In the genomic region with DNA sequence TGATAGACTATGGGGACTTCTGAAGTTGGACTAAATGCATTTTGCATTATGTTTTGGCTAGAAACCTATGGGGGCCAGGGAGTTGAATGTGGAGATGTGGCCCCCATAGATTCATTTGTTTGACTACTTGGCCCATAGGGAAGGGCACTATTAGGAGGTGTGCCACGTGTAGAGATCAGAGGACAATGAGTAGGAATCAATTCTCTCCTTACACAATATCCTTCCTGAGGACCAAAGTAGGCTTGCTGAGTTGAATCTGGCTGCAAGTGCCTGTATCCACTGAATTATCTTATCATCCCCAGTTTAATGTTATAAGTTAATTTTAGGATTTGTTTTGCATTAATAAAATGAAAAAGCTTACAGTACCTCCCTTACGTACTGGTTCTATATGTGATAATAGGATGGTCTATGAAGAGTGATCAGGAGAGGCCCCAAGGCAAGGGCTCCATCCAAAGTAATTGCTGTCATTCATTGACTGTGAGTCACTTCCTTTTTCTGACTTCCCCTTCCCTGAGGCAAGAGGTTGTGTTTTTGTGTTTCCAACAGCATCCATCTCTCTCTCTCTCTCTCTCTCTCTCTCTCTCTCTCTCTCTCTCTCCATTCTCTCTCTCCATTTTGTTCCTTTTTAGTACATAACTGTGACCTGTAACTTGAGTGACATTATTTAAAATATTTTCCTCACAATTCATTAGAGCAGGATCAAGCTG, we compare ENCODE assay signal across 26 mouse cellular contexts.
DNase-seq lines count a peak whose midpoint lies in the region; ATAC-seq and TF ChIP-seq lines count a peak whose summit lies in the region.
"Had no signal": no experiment of that assay in that cellular context is flagged by ENCODE, and none has a peak within 500 bp of the region (broad histone marks: within the 10 kb centered on the region; RNA-seq: fewer than 3 reads in every experiment).

No protein-coding gene starts in this region.

- in situ Hi-C loops in CH12.LX (cut with MboI; ENCODE audit: low pct_ligation_motif_present, low pct_unique_long_range_greater_than_20kb, low sequenced_read_pairs) = loop anchor here (25.0 kb wide), 1 partner anchor 119 kb away; no protein-coding TSS in a partner anchor

- H3K9me3 ChIP-seq in CH12.LX (replicated peaks; ENCODE audit: low read length) = no peaks in the 10 kb centered on the region
- no peaks in the 10 kb centered on the region for H3K9me3 ChIP-seq in forebrain, embryonic 13.5 days (replicated peaks)
- H3K9me3 ChIP-seq: embryonic facial prominence, embryonic 10.5 days; forebrain, embryonic 12.5 days; heart, embryonic 10.5 days; hindbrain, embryonic 13.5 days had no signal

- no peak overlapping the region for H3K4me3 ChIP-seq in CH12.LX (replicated peaks in 1 of 3; ENCODE audit: low read depth in 2 of 3, low read length in 2 of 3, poor library complexity in 1 of 3)
- H3K4me3 ChIP-seq in forebrain, embryonic 13.5 days = no peak overlapping the region
- H3K4me3 ChIP-seq: embryonic facial prominence, embryonic 10.5 days; erythroblast, embryonic 14.5 days; forebrain, embryonic 12.5 days; heart, embryonic 10.5 days; hindbrain, embryonic 13.5 days had no signal

- H3K27me3 ChIP-seq in CH12.LX (replicated peaks) = no peaks in the 10 kb centered on the region
- H3K27me3 ChIP-seq in forebrain, embryonic 13.5 days = no peaks in the 10 kb centered on the region
- H3K27me3 ChIP-seq: forebrain, embryonic 12.5 days; hindbrain, embryonic 13.5 days had no signal

- TF ChIP-seq POLR2A in CH12.LX (IDR thresholded peaks at IDR 0.05; ENCODE audit: low read depth, low read length) = no peak

- peaks cover 0 to 20% of the 10 kb centered on the region in 2 experiments; a peak in 2 of 4 replicates for H3K4me1 ChIP-seq in CH12.LX (ENCODE audit: control insufficient read depth in 1 of 2, insufficient read depth in 2 of 2)
- H3K4me1 ChIP-seq in forebrain, embryonic 13.5 days = no peaks in the 10 kb centered on the region
- H3K4me1 ChIP-seq: embryonic facial prominence, embryonic 10.5 days; forebrain, embryonic 12.5 days; heart, embryonic 10.5 days; hindbrain, embryonic 13.5 days had no signal

- no peak for TF ChIP-seq CTCF in CH12.LX (conservative IDR thresholded peaks at IDR 0.05 in 1 of 2, IDR thresholded peaks at IDR 0.05 in 1 of 2; ENCODE audit: low read depth in 2 of 2, low read length in 2 of 2)

- DNase-seq in 3T3-L1 (ENCODE audit: low read depth, low spot score) (peak; percentile 73), CH12.LX (ENCODE audit: extremely low read depth) (peak; percentile 29)
- DNase-seq in heart, adult 8-10 months (ENCODE audit: low spot score) = no peak
- DNase-seq in cerebellum, postnatal 36 days = no peak
- DNase-seq: adrenal gland, adult 8-10 months; adrenal gland, postnatal 36 days; B cell, adult 2 months; cerebellum, adult 9-10 months; cerebellum, postnatal 25 days; forebrain, postnatal 0 days; gastrocnemius, postnatal 25 days; heart, adult 11 months; heart, postnatal 10 days; heart, postnatal 4 days; kidney, adult 11 months had no signal

- no peaks in the 10 kb centered on the region for H3K79me2 ChIP-seq in CH12.LX (replicated peaks; ENCODE audit: control insufficient read depth, extremely low read depth, insufficient read depth, poor library complexity, severe bottlenecking)

- H3K4me2 ChIP-seq in CH12.LX (ENCODE audit: insufficient read depth, low read depth, poor library complexity, severe bottlenecking) = no peak overlapping the region
- H3K4me2 ChIP-seq in forebrain, embryonic 13.5 days = no peak overlapping the region
- H3K4me2 ChIP-seq: forebrain, embryonic 12.5 days; hindbrain, embryonic 13.5 days had no signal

- dilution Hi-C loops in CH12.LX (cut with MboI; ENCODE audit: extremely low pct_ligation_motif_present, extremely low pct_unique_long_range_greater_than_20kb, low sequenced_read_pairs) = no loop called here

- H3K36me3 ChIP-seq in CH12.LX (replicated peaks in 1 of 2; ENCODE audit: control insufficient read depth in 1 of 2, insufficient read depth in 1 of 2, low read length in 1 of 2) = no peaks in the 10 kb centered on the region
- H3K36me3 ChIP-seq in forebrain, embryonic 13.5 days (ENCODE audit: poor library complexity, severe bottlenecking) = no peaks in the 10 kb centered on the region
- H3K36me3 ChIP-seq: embryonic facial prominence, embryonic 10.5 days; forebrain, embryonic 12.5 days; heart, embryonic 10.5 days; hindbrain, embryonic 13.5 days had no signal

- TF ChIP-seq EP300 in CH12.LX (IDR thresholded peaks at IDR 0.05; ENCODE audit: low read length) = peak; percentile 34; the same call in 1 of the 2 replicates

- peak; percentile 89 for ATAC-seq in common myeloid progenitor, adult 5-6 weeks (replicated peaks; ENCODE audit: low read depth, poor library complexity, severe bottlenecking)
- ATAC-seq in megakaryocyte progenitor cell, adult 5-6 weeks (replicated peaks; ENCODE audit: poor library complexity) = peak; percentile 95
- no peak for ATAC-seq in erythroid progenitor cell, adult 5-6 weeks (replicated peaks; ENCODE audit: low FRiP score, poor library complexity, severe bottlenecking)
- ATAC-seq in forebrain, embryonic 13.5 days = no peak
- ATAC-seq: CD4-positive, CD25-positive, alpha-beta regulatory T cell, adult 4 months; forebrain, postnatal 0 days; hindbrain, postnatal 0 days had no signal

- no peak overlapping the region for H3K27ac ChIP-seq in CH12.LX (ENCODE audit: insufficient read depth, low read depth)
- H3K27ac ChIP-seq in forebrain, embryonic 13.5 days = no peak overlapping the region
- H3K27ac ChIP-seq: embryonic facial prominence, embryonic 10.5 days; forebrain, embryonic 12.5 days; heart, embryonic 10.5 days; hindbrain, embryonic 13.5 days; hindbrain, postnatal 0 days had no signal

- 64% methylated on average over 2 of the region's 2 CpGs for WGBS in forebrain, embryonic 13.5 days

- no peak overlapping the region for H3K9ac ChIP-seq in CH12.LX (ENCODE audit: insufficient read depth, low read depth)
- no peak overlapping the region for H3K9ac ChIP-seq in forebrain, embryonic 13.5 days
- H3K9ac ChIP-seq: forebrain, embryonic 12.5 days; forebrain, postnatal 0 days; hindbrain, embryonic 13.5 days had no signal

- no peak for TF ChIP-seq RAD21 in CH12.LX (IDR thresholded peaks at IDR 0.05; ENCODE audit: low read depth, low read length)

TF ChIP-seq in CH12.LX, 34 proteins besides CTCF, POLR2A, EP300 and RAD21:
- TF ChIP-seq RCOR1 (conservative IDR thresholded peaks at IDR 0.05; ENCODE audit: low read depth, low read length) (no peak), MAZ (IDR thresholded peaks at IDR 0.05; ENCODE audit: low read depth, low read length) (no peak)

Comparison
In these comparisons a context has a peak if more than half of its experiments do, and no peak if none do; other contexts are left out.
1. DNase-seq: peak in 3T3-L1 (single experiment) and CH12.LX (single experiment); none in heart, adult 8-10 months (single experiment) and cerebellum, postnatal 36 days (0 of 2).
2. ATAC-seq: peak in common myeloid progenitor, adult 5-6 weeks (single experiment) and megakaryocyte progenitor cell, adult 5-6 weeks (single experiment); none in erythroid progenitor cell, adult 5-6 weeks (single experiment) and forebrain, embryonic 13.5 days (single experiment).